Mouse (Mus musculus) lung, postnatal 4 days (tissue): ENCODE data around the gene Ints3.

Experiments
- DNase-seq, 2 experiments: peaks; one replicate each; pipeline ENCODE4 v3.0.0; 2021

The Ints3 gene

DNA sequence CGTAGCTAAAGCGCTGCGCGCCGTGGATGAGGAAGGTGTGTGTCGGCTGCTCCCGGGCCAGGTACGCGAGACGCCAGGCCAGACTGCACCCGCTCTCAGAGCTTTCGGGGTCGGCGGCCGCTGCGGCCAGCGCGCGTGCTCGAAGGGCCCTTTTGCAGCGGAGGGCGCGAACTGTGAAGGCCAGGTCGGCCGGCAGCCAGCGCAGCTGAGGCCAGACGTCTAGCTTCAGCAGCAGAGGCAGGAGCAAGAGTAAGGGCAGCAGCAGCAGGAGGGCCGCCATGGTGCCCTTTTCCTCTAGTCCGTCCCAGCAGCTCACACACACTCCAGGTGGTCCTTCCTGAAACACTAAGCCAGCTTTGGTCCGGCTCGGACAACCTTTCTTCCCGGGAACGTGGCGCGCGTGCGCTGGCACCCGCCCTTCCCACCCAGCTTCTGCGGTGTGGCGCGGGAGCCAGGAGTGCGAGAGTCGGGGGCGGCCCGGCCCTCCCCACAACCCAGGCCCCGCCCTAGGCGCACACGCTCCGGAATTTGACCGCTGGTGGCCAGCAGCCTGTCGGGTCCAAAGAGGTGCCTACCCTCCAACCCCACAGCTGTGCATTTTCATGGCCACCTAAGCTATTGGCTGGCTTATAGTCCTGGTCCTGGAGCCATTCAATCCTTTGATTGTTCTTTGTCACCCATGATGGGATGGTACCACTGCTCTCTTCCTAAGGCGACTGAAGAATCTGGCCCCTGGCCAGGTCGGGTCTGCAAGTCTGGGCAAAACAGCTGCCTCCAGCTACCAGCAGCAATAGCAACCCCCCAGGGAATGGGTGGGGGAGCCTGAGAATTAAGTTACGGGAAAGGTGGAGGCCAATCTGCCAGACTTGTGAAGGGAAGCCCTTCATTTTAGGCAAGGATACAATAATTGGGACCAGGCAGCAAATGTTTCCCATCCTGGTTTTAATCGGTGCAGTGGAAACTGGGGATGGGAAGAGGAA lies 43.6 kb downstream of the Ints3 start, which contains the start of gene Slc27a3:
TSS of gene Slc27a3 (minus strand) at position 428 of the 980 bp plus-strand sequence.
- DNase-seq: peak; percentile 65 to 87

DNA sequence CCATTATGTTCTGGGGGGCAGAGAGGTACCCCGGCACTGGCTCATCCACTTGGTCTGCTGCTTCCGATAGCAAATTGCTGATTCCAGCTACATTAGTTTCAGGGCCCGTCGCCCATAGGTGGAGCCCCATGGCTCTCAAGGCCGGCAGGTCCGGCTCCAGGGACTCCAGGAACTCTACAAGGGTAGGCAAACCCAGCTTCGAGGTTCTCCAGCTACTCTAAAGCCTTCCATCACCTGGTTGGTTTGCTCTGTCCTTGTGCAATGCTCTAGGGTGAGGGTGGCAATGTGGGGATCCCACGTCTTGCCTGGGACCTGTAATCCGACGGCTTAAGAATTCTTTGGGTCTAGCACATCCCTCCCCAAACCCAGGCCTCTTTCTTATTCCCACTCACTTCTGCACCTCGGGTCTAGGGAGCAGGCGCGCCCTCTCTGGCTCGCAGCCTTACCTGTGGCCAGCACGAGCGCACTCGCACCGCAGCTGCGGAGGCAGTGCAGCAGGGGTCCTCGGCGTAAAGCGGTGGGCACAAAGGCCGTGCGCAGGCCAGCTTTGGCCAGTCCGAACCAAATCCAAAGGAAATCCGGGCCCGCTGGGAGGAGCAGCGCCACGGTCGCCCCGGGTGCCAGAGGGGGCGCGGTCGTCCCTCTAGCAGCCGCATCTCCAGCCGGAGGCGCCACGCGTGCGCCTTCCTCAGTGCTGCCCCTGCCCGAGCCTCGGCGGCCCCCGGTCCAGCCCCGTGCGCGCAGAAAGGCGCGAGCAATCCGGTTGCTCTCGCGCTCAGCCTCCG lies 44.5 kb downstream of the Ints3 start:
- DNase-seq: peak; percentile 70 to 83

DNA sequence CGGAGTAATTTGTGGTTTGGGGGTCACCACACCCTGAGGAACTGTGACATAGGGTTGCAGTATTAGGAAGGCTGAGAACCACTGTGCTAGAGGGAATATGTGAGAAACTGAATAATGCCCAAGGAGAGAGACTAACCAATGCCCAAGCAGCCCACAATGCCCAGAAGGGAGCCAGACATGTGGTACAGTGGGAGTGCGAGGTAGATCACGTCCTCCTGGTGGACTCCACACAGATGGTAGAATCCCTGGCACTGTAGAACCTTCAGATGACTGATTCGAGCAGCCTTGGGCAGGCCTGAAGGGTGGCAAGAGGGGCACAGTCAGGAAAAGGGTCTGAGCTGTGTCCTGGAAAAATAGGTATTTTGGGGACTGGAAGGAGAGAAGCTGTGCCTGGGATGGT lies 45.2 kb downstream of the Ints3 start:
- no peak for DNase-seq

DNA sequence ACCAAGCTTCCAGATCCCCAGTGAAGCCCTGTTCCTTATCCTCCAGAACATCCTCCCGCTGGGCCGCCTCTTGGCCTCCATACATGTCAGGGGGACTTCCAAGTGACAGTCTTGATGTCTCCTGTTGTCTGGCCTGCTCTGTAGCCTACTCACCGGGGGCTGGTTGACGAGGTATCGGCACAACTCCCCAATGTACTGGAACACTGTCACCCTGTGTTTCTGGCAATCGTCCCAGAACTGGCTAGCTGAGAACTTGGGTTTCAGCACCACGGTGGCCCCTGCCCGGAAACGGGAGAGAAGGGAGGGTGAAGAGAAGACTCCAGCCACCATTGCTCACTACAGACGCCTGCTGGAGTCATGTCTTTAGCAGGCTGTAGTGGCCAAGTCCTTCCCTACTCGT lies 45.9 kb downstream of the Ints3 start:
- DNase-seq: peak; percentile 44 to 65

DNA sequence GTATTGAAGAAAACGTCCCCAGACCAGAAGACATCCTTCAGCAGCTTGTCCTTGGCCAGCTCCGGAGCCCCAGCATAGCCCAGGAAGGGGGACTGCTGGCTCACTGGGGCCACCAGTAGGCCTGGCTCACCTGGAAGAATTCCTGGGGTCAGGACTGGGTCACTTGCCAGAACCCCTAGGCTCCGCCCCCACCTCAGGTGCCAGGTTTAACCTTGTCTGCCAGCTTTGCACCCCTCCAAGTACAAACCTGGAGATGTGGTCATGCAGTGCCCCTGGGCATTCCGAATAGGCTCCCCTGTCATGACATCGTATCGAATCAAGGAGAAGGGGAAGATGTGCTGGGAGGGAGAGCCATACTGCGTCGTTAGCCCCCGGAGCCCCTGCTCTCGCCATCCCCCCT lies 46.6 kb downstream of the Ints3 start:
- no peak for DNase-seq

DNA sequence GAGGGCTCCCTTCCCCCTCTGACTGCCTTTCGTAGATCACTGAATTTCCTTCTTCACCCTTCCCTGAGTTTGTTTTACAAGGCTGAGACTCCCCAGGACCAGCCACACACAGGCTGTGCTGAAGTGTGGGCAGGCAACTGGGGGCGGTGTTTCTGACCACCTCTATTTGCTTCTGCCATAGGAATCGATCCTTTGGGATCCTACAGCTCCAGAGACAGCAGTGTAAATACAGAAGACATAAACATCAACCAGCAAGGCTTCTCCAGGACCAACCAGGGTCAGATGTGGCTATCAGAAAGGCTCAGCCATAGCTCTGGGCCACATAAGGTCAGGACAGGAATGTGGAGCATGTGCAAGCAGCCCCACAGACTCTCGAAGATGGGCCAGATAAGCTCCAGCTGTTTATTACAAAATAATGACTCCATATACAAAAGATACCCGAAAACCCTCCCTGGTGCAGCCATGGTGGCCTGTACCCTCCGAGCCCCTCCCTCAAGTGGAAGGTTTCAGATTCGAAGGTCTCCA lies 48.5 kb downstream of the Ints3 start:
- DNase-seq: no peak

DNA sequence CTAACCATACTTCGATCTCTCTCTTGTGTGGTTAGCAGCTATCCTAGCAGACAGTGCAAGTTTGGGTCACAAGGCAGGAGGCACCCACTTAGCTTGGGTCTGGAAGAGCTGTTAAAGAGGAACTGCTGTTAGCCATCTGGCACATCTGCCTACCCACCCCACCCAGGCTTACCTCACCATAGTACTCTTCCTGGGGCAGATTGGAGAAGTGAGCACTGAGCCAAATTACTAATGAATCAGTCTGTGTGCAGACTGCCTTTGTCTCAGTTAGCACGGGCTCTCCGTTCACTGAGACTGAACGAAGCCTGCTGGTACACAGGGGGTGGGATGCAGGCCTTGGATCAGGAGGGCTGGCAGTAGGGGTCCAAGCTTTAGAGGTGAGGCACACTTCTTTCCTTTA lies 49.7 kb downstream of the Ints3 start:
- peak in 1 of 2 experiments; percentile 38 for DNase-seq

DNA sequence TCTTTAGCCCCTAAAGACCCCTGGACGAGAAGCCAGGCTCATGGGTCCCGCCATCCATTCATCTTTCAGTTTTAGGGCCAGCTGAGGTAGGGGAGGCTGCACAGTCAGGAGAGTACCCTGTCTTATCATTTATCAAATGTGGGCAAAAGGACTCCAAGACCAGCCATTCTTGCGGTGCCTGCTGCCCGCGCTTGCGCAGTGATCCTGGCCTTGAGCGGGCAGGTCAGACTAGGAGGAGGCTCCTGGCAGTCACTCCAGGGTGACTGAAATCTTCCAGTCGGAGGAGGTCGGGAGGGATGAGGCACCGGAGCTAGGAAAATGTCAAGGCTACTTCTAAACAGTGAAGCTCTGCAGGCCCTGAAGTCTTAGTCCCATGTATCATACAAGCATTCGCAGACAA lies 51.7 kb downstream of the Ints3 start:
- DNase-seq: no peak

DNA sequence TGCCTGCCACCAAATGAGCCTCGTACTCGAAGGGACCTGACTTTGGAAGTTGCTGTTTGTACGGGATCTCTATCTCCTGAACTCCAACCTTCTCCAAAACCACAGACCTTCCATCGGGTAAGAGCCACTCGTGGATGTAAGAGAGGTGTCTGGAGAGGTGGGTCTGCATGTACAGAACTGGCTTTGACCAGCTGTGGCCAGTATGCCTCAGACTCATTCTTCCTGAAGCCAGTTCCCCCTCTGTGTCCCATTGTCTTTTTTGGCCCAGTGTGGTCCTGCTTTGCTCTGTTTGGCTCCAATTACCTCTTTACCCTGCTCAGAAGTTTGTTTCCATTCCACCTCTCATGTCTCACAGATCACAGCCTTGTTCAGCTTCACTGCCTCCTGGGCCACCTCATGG lies 54.9 kb downstream of the Ints3 start:
- DNase-seq: no peak

DNA sequence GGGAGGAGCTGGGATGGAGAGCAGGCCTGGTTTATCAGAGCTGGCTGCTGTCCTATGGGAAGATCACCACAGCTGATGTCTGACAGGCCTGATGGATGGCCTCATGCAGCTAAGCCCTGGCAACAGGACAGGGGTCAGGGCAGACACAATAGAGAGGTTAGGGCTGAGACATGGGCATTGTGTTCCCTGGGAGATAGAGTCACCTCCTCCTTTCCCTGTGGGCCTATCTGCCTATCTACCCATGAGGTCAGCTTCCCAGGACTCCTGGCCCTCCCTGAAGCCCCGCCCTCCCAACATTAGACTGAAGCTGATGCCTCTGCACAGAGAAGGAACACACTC lies 57.2 kb downstream of the Ints3 start:
- DNase-seq: peak; percentile 31 to 59

DNA sequence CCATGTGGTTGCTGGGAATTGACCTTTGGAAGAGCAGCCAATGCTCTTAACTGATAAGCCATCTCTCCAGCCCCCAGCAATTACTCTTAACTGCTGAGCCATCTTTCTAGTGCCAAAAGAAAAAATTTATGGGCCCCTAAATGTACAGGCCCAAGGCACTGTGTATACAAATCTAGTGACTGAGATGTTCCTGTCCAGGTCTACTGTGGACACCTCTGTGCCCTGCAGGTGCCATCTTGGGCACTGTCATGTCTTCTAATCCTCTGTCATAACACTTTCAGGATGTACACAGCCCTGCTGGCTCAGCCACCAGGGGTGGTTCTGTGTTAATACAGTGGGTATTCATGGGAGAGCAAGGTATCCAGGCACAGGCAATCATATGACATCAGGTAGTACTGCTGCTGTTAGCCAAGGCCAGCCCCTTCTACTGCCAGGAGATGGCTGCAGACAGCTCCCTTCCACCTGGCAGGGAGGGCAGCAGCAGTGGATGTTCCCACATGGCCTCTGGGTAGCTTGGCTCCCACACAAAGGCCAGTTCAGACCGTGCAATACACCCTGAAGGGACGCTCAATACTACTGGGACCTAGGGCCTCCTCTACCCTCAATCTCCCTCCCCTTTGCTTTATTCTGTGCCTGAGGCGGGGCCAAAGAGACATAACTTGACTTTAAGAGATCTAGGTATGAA lies 57.7 kb downstream of the Ints3 start:
- DNase-seq: no peak

DNA sequence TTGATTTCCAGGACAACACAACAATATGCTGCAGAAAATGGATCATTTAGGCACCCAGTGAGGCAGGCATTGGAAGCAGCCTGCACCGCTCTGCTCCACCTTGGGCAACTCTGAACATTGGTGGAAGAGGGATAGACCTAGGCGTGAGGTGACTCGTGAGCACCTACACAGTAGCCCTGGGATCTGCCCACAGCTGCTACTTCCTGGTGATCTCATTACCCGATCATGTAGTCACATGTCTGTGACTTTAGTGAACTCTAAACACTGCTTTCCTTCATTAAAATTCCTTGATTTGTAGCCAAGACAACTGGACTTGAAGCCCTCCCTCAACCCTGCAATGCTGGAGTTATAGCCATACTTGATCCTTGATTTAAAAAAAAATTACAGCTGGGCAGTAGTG lies 59.1 kb downstream of the Ints3 start:
- DNase-seq: no peak

DNA sequence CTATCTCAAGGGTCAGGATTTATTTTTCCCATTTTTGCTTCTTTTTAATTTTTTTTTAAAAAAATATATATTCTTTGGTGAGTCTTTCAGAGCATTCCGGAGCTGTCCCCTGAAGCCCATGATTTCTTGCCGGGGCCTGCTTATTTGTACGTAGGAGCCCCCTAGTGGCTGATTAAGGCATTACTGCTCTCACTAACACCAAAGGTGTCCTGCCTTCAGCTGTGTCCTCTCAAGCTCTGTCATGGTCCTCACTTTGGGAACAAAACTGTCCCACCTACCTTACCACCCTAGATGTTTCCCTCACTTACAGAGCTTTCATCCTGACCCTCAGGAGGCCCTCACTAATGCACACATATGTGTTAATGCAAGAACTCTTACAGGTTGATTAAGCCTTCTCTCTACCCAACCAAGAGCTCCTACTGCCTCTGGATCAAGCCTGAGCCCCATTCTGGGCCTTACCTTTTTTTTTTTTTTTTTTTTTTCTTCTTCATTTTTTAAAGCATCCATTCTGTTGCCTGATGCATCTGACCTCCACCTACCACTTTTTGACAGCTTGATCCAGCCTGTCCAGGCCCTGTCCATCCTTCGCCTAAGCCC lies 59.9 kb downstream of the Ints3 start:
- DNase-seq: peak; percentile 50 to 83

DNA sequence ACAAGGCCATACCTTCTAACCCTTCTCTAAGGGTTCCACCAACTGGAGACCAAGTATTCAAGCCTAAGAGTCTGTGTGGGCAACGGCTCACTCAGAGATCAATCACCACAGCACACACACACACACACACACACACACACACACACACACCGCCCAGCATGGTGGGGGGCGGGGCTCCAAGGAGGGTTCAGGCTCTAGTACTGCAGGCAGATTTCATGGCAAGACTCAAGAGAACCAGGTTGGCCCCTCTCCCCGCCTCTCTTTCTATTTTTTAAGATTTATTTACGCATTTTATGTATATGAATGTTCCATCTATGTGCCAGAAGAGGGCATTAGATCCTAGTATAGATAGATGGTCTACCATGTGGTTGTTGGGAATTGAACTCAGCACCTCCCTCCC lies 60.6 kb downstream of the Ints3 start:
- DNase-seq: no peak

DNA sequence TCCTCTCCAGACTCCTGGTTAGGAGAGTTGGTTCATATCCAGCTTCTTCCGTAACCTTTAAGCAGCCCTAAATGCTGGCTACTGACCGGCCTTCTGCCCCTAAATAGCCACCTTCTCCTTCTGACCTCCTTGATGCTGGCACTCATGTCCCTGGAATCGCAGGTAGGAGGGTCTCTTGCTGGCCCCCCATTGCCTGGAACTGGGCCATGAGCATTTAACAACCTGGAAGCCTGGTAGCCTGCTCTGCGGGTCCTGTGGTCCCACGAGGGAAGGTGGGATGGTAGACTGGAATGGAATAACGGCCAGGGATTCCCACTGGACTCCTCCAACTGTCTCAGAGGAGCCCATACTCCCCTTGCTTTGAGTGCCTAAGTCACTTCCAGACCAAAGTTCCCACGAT lies 61.6 kb downstream of the Ints3 start:
- DNase-seq: no peak

DNA sequence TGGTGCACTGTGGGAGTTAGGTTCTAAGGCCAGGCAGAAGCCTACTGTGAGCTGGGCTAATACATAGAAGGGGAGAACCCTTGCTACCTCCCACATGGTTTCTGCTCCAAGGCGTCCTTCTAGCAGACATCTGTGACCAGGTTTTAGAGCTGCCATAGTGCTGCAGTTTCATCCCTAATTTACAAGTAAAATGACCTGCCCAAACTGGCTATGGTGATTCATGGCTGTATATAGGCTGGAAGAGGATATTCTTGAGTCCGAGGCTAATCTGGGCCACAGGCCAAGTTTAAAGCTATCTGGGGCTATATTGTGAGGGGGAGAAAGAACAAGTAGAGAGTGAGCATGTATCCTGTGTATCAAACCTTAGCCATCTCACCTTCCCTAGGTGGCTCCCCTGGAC lies 64.4 kb downstream of the Ints3 start:
- no peak for DNase-seq

DNA sequence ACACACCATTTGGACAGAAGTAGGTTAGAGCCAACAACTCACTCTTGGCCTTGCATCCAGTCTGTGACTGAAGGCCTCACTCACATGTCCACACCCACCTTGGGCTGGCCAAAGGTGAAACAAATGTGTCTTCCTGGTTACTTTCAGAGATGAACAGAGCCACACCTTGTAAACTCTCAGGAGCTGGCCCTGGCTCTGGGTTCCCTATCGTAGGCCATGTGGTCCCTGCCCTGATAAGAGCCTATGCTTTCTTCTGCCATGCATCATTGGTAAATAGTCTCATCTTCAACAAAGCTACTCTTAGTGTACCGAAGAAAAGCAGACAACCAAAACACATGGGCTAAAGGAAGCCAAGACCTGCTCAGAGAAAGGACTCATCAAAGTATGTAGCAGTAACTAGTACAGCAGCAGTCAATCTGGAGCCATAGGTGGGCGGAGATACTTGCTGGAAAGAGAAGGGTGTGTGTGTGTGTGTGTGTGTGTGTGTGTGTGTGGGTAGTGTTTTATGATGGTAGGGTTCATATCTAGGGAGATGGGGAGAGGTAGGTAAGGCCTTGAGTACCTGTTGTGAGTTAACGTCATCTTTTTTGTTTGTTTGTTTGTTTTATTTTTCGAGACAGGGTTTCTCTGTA lies 66.3 kb downstream of the Ints3 start:
- no peak for DNase-seq

DNA sequence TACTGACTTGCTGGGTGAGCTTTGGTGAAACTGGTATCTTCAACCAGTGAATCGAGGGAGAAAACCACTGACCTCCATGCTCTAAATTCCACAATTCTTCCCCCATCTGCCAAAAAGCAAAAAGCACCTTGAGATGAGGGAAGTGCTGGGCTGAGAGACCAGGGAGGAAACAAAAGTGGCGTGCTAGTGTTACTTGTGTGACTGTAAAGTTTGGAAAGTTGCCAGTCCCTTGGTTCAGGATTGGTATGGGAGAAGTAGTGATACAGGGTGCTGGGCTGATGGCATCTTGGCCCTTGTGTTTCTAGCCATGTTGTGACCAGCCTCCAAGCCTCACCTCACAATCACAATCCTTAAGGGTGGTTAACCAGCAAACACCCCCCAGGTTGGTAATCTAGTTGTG lies 71.1 kb downstream of the Ints3 start:
- no peak for DNase-seq

DNA sequence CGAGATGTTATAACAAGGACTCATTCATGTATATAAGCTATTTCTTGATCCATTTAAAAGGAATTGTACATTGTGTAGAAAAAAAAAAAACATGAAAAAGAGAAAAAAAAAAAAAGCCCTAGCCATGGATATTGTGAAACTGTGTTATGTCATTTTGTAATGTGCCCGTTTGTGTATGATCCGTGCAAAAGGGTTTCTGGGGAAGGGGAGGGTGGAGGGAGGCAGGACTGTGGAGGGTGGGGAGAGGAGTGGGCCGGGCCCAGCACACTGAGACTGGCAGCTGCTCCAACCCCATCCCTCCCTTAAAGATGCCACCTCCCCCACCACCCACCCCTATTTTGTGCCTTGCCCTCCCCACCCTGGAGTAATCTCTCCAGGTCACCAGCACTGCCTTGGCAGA lies 71.9 kb downstream of the Ints3 start:
- no peak for DNase-seq

DNA sequence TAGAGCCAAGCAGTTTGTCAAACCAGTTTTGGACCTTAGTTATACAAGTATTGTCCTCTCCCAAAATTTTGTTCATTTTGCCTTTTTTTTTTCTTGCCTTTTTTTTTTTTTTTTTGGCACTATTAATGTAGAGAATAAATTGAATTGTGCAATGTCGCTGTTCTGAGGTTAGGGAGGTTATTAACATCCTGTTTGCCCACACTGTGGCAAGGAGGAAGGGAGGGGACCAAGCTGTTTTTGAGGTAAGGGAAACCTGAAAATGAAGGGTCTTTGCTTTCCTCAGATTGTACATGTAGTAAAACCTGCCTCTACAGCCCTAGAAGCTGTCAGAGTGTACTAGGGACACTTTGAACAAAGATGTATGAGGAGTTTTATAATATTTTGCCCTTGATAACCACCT lies 74.2 kb downstream of the Ints3 start:
- DNase-seq: no peak

DNA sequence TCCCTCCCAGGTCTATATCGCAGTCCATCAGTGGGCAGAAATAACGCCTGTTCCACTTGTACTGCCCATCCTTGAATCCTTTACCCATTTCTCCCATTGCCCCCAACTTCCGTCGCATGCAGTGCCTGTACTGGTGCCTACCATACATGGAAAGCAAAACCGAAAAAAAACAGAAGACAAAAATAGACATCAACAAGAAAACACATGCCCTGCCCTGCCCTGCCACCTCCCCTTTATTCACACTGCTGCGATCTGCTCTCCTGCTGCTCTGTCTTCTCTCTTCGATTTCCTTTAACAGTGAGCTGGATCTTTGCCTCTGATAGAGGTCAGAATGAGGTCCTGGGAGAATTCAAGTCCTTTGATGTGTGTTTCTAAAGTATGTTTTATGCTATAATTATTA lies 75.5 kb downstream of the Ints3 start:
- DNase-seq: no peak

DNA sequence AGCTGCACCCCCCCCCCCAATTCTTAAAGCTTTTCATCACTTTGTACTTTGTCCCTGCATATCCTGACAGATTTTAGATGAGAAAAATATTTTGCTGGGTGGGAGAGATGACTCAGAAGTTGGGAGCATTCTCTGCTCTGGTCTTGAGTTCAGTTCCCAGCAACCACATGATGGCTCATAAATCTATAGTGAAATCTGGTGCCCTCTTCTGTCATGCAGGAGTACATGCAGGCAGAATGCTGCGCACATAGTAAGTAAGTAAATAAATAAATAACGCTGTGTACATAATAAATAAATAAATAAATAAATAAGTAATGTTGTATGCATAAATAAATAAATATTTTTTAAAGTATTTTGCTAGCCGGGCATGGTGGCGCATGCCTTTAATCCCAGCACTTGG lies 85.6 kb downstream of the Ints3 start:
- DNase-seq: no peak
